Mouse (Mus musculus): Measurements from ENCODE around the gene Rpf1. TPM values are rescaled to one million over a fixed set of nuclear protein-coding genes. Genes with fewer than 3 reads are reported as not detected.

The Rpf1 gene
- total and polyA plus RNA-seq, 3 experiments, result 100 to 262 (median 185) TPM

DNA sequence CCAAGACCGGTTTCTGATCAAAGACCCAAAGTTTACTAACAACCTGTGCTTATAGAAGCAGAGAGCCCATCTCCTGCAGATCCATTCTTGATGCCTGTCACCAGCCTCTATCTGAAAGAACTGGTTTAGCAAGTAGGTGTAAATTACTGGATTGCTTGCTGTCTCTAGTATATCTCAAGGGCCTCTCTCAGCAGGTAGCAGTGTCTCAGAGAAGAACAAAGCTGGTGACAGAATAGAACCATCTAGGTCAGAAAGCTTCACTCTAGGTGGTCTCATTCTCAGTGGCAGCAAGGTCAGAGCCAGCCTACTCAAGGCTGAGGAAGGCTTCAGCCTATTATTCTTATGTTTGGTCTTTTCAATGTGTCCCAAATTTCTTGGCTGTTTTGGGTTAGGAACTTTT lies 22.4 kb upstream of the Rpf1 start:
- H3K36me3 ChIP-seq (replicated peaks in 1 of 2; ENCODE audit: control insufficient read depth in 1 of 2, insufficient read depth in 1 of 2, low read length in 1 of 2), result no peaks in the 10 kb centered on the region
- TF ChIP-seq ZMIZ1 (IDR thresholded peaks at IDR 0.05; ENCODE audit: low read depth, low read length) (no peak), NRF1 (IDR thresholded peaks at IDR 0.05; ENCODE audit: low read depth, low read length) (no peak), ZC3H11A (IDR thresholded peaks at IDR 0.05; ENCODE audit: low read depth, low read length) (no peak), POLR2AphosphoS2 (IDR thresholded peaks at IDR 0.05; ENCODE audit: low read depth, low read length) (no peak), MEF2A (IDR thresholded peaks at IDR 0.05; ENCODE audit: borderline replicate concordance, low read depth, low read length) (no peak), BHLHE40 (IDR thresholded peaks at IDR 0.05; ENCODE audit: low read depth, low read length) (no peak), MAX (IDR thresholded peaks at IDR 0.05; ENCODE audit: low read length) (no peak), SIN3A (IDR thresholded peaks at IDR 0.05; ENCODE audit: low read length) (no peak), MXI1 (IDR thresholded peaks at IDR 0.05; ENCODE audit: low read depth, low read length) (no peak), JUND (conservative IDR thresholded peaks at IDR 0.05; ENCODE audit: low read depth, low read length) (no peak), IRF4 (IDR thresholded peaks at IDR 0.05; ENCODE audit: low read depth, low read length) (no peak), TCF12 (IDR thresholded peaks at IDR 0.05; ENCODE audit: low read depth, low read length) (no peak), JUN (IDR thresholded peaks at IDR 0.05; ENCODE audit: insufficient read depth, low read depth, low read length) (no peak), HCFC1 (IDR thresholded peaks at IDR 0.05; ENCODE audit: low read depth, low read length) (no peak)
- in situ Hi-C loops (cut with MboI; ENCODE audit: low pct_ligation_motif_present, low pct_unique_long_range_greater_than_20kb, low sequenced_read_pairs), result no loop called here
- no peak for DNase-seq (ENCODE audit: extremely low read depth)
- no peaks in the 10 kb centered on the region for H3K4me1 ChIP-seq (ENCODE audit: control insufficient read depth in 1 of 2, insufficient read depth in 2 of 2)
- H3K27me3 ChIP-seq (replicated peaks), result no peaks in the 10 kb centered on the region
- no peak overlapping the region for H3K4me3 ChIP-seq (replicated peaks in 1 of 3; ENCODE audit: low read depth in 2 of 3, low read length in 2 of 3, poor library complexity in 1 of 3)
- no peaks in the 10 kb centered on the region for H3K79me2 ChIP-seq (replicated peaks; ENCODE audit: control insufficient read depth, extremely low read depth, insufficient read depth, poor library complexity, severe bottlenecking)
- no peaks in the 10 kb centered on the region for H3K9me3 ChIP-seq (replicated peaks; ENCODE audit: low read length)
- no peak overlapping the region for H3K4me2 ChIP-seq (ENCODE audit: insufficient read depth, low read depth, poor library complexity, severe bottlenecking)
- no peak overlapping the region for H3K27ac ChIP-seq (ENCODE audit: insufficient read depth, low read depth)
- H3K9ac ChIP-seq (ENCODE audit: insufficient read depth, low read depth), result no peak overlapping the region
- dilution Hi-C loops (cut with MboI; ENCODE audit: extremely low pct_ligation_motif_present, extremely low pct_unique_long_range_greater_than_20kb, low sequenced_read_pairs), result no loop called here

GRCm38 (mm10) chr3:146540521-146541273 lies 19.5 kb upstream of the Rpf1 start:
- H3K9ac ChIP-seq (ENCODE audit: insufficient read depth, low read depth), result no peak overlapping the region
- 0 out of 4 replicates have a peak, but pooled peaks cover 0 to 2% of the 10 kb centered on the region in 2 experiments for H3K4me1 ChIP-seq (ENCODE audit: control insufficient read depth in 1 of 2, insufficient read depth in 2 of 2)
- no peaks in the 10 kb centered on the region for H3K9me3 ChIP-seq (replicated peaks; ENCODE audit: low read length)
- in situ Hi-C loops (cut with MboI; ENCODE audit: low pct_ligation_motif_present, low pct_unique_long_range_greater_than_20kb, low sequenced_read_pairs), result no loop called here
- H3K36me3 ChIP-seq (replicated peaks in 1 of 2; ENCODE audit: control insufficient read depth in 1 of 2, insufficient read depth in 1 of 2, low read length in 1 of 2), result no peaks in the 10 kb centered on the region
- no peak overlapping the region for H3K27ac ChIP-seq (ENCODE audit: insufficient read depth, low read depth)
- H3K4me2 ChIP-seq (ENCODE audit: insufficient read depth, low read depth, poor library complexity, severe bottlenecking), result no peak overlapping the region
- TF ChIP-seq ETS1 (conservative IDR thresholded peaks at IDR 0.05; ENCODE audit: low read depth, low read length) (no peak), SMC3 (IDR thresholded peaks at IDR 0.05; ENCODE audit: low read depth, low read length) (no peak), TCF12 (IDR thresholded peaks at IDR 0.05; ENCODE audit: low read depth, low read length) (no peak), ZKSCAN1 (IDR thresholded peaks at IDR 0.05; ENCODE audit: borderline replicate concordance, low read depth, low read length) (no peak), EP300 (IDR thresholded peaks at IDR 0.05; ENCODE audit: low read length) (no peak)
- DNase-seq (ENCODE audit: extremely low read depth), result no peak
- no peaks in the 10 kb centered on the region for H3K79me2 ChIP-seq (replicated peaks; ENCODE audit: control insufficient read depth, extremely low read depth, insufficient read depth, poor library complexity, severe bottlenecking)
- H3K27me3 ChIP-seq (replicated peaks), result no peaks in the 10 kb centered on the region
- H3K4me3 ChIP-seq (replicated peaks in 1 of 3; ENCODE audit: low read depth in 2 of 3, low read length in 2 of 3, poor library complexity in 1 of 3), result no peak overlapping the region
- dilution Hi-C loops (cut with MboI; ENCODE audit: extremely low pct_ligation_motif_present, extremely low pct_unique_long_range_greater_than_20kb, low sequenced_read_pairs), result no loop called here
